Mouse (Mus musculus) cortical plate, adult 2 months (tissue): ENCODE results near the gene H13.

Experiments
- CTCF ChIP-seq: fragments of 200-500 bp; IDR thresholded peaks from 2 replicates; pipeline ENCODE4 v1.5.1; 2011; ENCODE audit warnings: mild to moderate bottlenecking, control low read depth, low read length; ENCODE audit not compliant: insufficient read depth; ENCODE audit errors: extremely low read depth
- POLR2A ChIP-seq: fragments of 200-500 bp; IDR thresholded peaks from 2 replicates; pipeline ENCODE4 v1.6.1; 2011; ENCODE audit warnings: mild to moderate bottlenecking, low read length, control low read depth; ENCODE audit not compliant: insufficient read depth; ENCODE audit errors: extremely low read depth

- TF ChIP-seq CTCF (no peak), POLR2A (no peak)
Observed at GRCm38 (mm10) chr2:152705993-152706571, 36.8 kb downstream of the H13 start.
